In the genomic region with DNA sequence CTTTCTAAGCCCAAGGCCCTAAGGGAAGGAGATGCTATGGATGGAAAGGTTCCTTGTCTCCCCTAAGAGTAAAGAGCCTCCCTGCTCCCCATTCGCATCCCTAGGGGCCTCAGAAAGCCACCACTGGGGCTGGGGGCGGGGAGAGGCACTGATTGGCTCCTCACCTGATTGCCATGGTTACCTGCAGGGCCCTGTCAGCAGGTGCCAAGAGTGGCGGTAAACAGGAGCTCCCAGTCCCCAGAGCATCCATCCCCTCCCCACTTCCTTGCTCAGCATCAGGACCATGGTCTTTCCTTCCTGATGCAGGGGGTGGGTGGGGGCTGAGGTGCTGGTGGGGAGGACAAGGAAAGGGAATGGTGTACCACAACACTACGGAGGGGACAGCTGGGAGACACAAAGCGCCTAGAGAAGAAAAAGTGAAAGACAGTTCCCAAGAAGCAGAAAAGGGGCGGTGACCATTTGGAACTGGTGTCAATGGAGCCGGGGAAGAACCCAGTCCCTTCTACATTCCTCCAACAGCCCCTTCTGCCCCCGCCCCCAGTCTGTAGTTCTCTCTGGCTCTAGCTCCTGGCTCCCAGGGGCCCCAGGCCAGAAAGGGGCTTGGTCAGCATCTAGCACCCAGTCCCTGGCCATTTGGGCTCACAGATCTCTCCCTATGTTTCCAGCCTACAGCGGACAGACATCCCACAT, we compare ENCODE assay signal across 9 mouse cellular contexts. TPM values are rescaled to one million over a fixed set of nuclear protein-coding genes. Genes with fewer than 3 reads are reported as not detected.
DNase-seq lines count a peak whose midpoint lies in the region; ATAC-seq and TF ChIP-seq lines count a peak whose summit lies in the region.
"Had no signal": no experiment of that assay in that cellular context is flagged by ENCODE, and none has a peak within 500 bp of the region (broad histone marks: within the 10 kb centered on the region; RNA-seq: fewer than 3 reads in every experiment).

No protein-coding gene starts in this region.

- ATAC-seq in kidney, embryonic 15.5 days (replicated peaks; ENCODE audit: low FRiP score): no peak
- ATAC-seq in forebrain, postnatal 0 days: no peak
- ATAC-seq in midbrain, embryonic 12.5 days (ENCODE audit: low FRiP score, low read depth): no peak
- no peak for ATAC-seq in CD4-positive, CD25-positive, alpha-beta regulatory T cell, adult 4 months

- peak overlapping the region; percentile 31 for H3K4me2 ChIP-seq in kidney, embryonic 15.5 days
- peak overlapping the region; percentile 71 for H3K4me2 ChIP-seq in forebrain, postnatal 0 days (ENCODE audit: low read depth)
- H3K4me2 ChIP-seq in midbrain, embryonic 12.5 days (replicated peaks): peak overlapping the region; percentile 86
- H3K4me2 ChIP-seq: liver, embryonic 15.5 days had no signal

- H3K27ac ChIP-seq in kidney, embryonic 15.5 days: peak overlapping the region; percentile 34; the same call in 1 of the 2 replicates
- H3K27ac ChIP-seq in forebrain, postnatal 0 days (ENCODE audit: low read depth, low read length): peak overlapping the region; percentile 75
- H3K27ac ChIP-seq in midbrain, embryonic 12.5 days (replicated peaks): peak overlapping the region; percentile 71

- peaks cover 36% of the 10 kb centered on the region for H3K36me3 ChIP-seq in kidney, embryonic 15.5 days
- H3K36me3 ChIP-seq in forebrain, postnatal 0 days (ENCODE audit: insufficient read depth): peaks cover 24% of the 10 kb centered on the region
- peaks cover 25% of the 10 kb centered on the region for H3K36me3 ChIP-seq in midbrain, embryonic 12.5 days
- H3K36me3 ChIP-seq: liver, embryonic 15.5 days had no signal

- DNase-seq in kidney, postnatal 36 days: no peak
- peak; percentile 28 for DNase-seq in brain, embryonic 18.5 days (ENCODE audit: low read depth, low spot score)
- DNase-seq in forebrain, postnatal 0 days: peak; percentile 58
- no peak for DNase-seq in thymus, postnatal 10 days (ENCODE audit: low spot score in 2 of 2)
- DNase-seq in frontal cortex, postnatal 36 days (ENCODE audit: low spot score in 2 of 2): no peak

- H3K9me3 ChIP-seq in kidney, embryonic 15.5 days (replicated peaks): no peaks in the 10 kb centered on the region
- H3K9me3 ChIP-seq in forebrain, postnatal 0 days (ENCODE audit: low read length): no peaks in the 10 kb centered on the region
- H3K9me3 ChIP-seq in midbrain, embryonic 12.5 days: no peaks in the 10 kb centered on the region
- H3K9me3 ChIP-seq: liver, embryonic 15.5 days had no signal

- peaks cover 57% of the 10 kb centered on the region for H3K4me1 ChIP-seq in kidney, embryonic 15.5 days
- H3K4me1 ChIP-seq in forebrain, postnatal 0 days (ENCODE audit: insufficient read depth): peaks cover 27% of the 10 kb centered on the region
- peaks cover 50% of the 10 kb centered on the region for H3K4me1 ChIP-seq in midbrain, embryonic 12.5 days

- H3K4me3 ChIP-seq in kidney, embryonic 15.5 days (replicated peaks): no peak overlapping the region
- H3K4me3 ChIP-seq in forebrain, postnatal 0 days (ENCODE audit: low read depth, low read length): peak overlapping the region; percentile 25
- H3K4me3 ChIP-seq in midbrain, embryonic 12.5 days: peak overlapping the region; percentile 22
- H3K4me3 ChIP-seq: liver, embryonic 15.5 days had no signal

- WGBS in kidney, embryonic 15.5 days: 42% methylated on average over 9 of the region's 9 CpGs
- WGBS in forebrain, postnatal 0 days: 15% methylated on average over 8 of the region's 9 CpGs
- 37% methylated on average over 9 of the region's 9 CpGs for WGBS in midbrain, embryonic 12.5 days

- H3K9ac ChIP-seq in kidney, embryonic 15.5 days: no peak overlapping the region
- H3K9ac ChIP-seq in forebrain, postnatal 0 days: peak overlapping the region; percentile 35
- H3K9ac ChIP-seq in midbrain, embryonic 12.5 days (replicated peaks): peak overlapping the region; percentile 32; the same call in 1 of the 2 replicates
- H3K9ac ChIP-seq: liver, embryonic 15.5 days had no signal

- H3K27me3 ChIP-seq in kidney, embryonic 15.5 days: no peaks in the 10 kb centered on the region
- no peaks in the 10 kb centered on the region for H3K27me3 ChIP-seq in forebrain, postnatal 0 days (ENCODE audit: insufficient read depth, low read length)
- H3K27me3 ChIP-seq in midbrain, embryonic 12.5 days: no peaks in the 10 kb centered on the region

- no peak for TF ChIP-seq CTCF in forebrain, postnatal 0 days (IDR thresholded peaks at IDR 0.05; ENCODE audit: low read depth)

RNA-seq across cellular contexts. Expression of gene Pcgf2, which starts 4.4 kb away (rescaled TPM):
- polyA plus RNA-seq in kidney, embryonic 15.5 days (2015; fragmentation: Nextera tagmentation; extraction: Ambion mirVana): 13.2 and 16.6 TPM in 2 replicates
- total RNA-seq in forebrain, postnatal 0 days (2014; rRNA removed): 13.0 and 21.9 TPM in 2 replicates
- 10.0 and 12.6 TPM in 2 replicates for polyA plus RNA-seq in forebrain, postnatal 0 days (2015; fragmentation: Nextera tagmentation; extraction: Ambion mirVana)
- 16.5 and 20.0 TPM in 2 replicates for polyA plus RNA-seq in midbrain, embryonic 12.5 days (2016; fragmentation: Nextera tagmentation; extraction: Ambion mirVana)
- polyA plus RNA-seq in CD4-positive, CD25-positive, alpha-beta regulatory T cell, adult 4 months (2017; shearing (Covaris generic)): 1 to 10 TPM; 2.9 to 4.6 TPM

RNA-seq across cellular contexts. Expression of gene Psmb3, which starts 7.3 kb away (rescaled TPM):
- polyA plus RNA-seq in kidney, embryonic 15.5 days (2015; fragmentation: Nextera tagmentation; extraction: Ambion mirVana): 475 and 488 TPM in 2 replicates
- 322 and 350 TPM in 2 replicates for total RNA-seq in forebrain, postnatal 0 days (2014; rRNA removed)
- polyA plus RNA-seq in forebrain, postnatal 0 days (2015; fragmentation: Nextera tagmentation; extraction: Ambion mirVana): 499 and 621 TPM in 2 replicates
- polyA plus RNA-seq in midbrain, embryonic 12.5 days (2016; fragmentation: Nextera tagmentation; extraction: Ambion mirVana): 450 and 456 TPM in 2 replicates
- polyA plus RNA-seq in CD4-positive, CD25-positive, alpha-beta regulatory T cell, adult 4 months (2017; shearing (Covaris generic)): 100 to 1,000 TPM; 453 to 558 TPM

RNA-seq across cellular contexts. Expression of gene Cisd3, which starts 10.2 kb away (rescaled TPM):
- 41.2 and 42.7 TPM in 2 replicates for polyA plus RNA-seq in kidney, embryonic 15.5 days (2015; fragmentation: Nextera tagmentation; extraction: Ambion mirVana)
- 14.4 and 15.5 TPM in 2 replicates for total RNA-seq in forebrain, postnatal 0 days (2014; rRNA removed)
- polyA plus RNA-seq in forebrain, postnatal 0 days (2015; fragmentation: Nextera tagmentation; extraction: Ambion mirVana): 27.2 and 27.8 TPM in 2 replicates
- 12.4 and 13.5 TPM in 2 replicates for polyA plus RNA-seq in midbrain, embryonic 12.5 days (2016; fragmentation: Nextera tagmentation; extraction: Ambion mirVana)
- 10 to 100 TPM; 63.5 to 80.3 TPM for polyA plus RNA-seq in CD4-positive, CD25-positive, alpha-beta regulatory T cell, adult 4 months (2017; shearing (Covaris generic))

RNA-seq across cellular contexts. Expression of gene Mllt6, which starts 32.6 kb away (rescaled TPM):
- 2.8 and 3.9 TPM in 2 replicates for polyA plus RNA-seq in kidney, embryonic 15.5 days (2015; fragmentation: Nextera tagmentation; extraction: Ambion mirVana)
- 42.2 and 48.1 TPM in 2 replicates for total RNA-seq in forebrain, postnatal 0 days (2014; rRNA removed)
- 1.7 TPM in 2 replicates for polyA plus RNA-seq in forebrain, postnatal 0 days (2015; fragmentation: Nextera tagmentation; extraction: Ambion mirVana)
- 3.0 and 3.2 TPM in 2 replicates for polyA plus RNA-seq in midbrain, embryonic 12.5 days (2016; fragmentation: Nextera tagmentation; extraction: Ambion mirVana)
- polyA plus RNA-seq in CD4-positive, CD25-positive, alpha-beta regulatory T cell, adult 4 months (2017; shearing (Covaris generic)): 10 to 100 TPM in 1 of 2 experiments, 1 to 10 TPM in 1; 8.0 to 14.1 TPM

RNA-seq across cellular contexts. Expression of gene Pip4k2b, which starts 48.6 kb away (rescaled TPM):
- polyA plus RNA-seq in kidney, embryonic 15.5 days (2015; fragmentation: Nextera tagmentation; extraction: Ambion mirVana): 1.8 and 1.9 TPM in 2 replicates
- total RNA-seq in forebrain, postnatal 0 days (2014; rRNA removed): 131 and 146 TPM in 2 replicates
- polyA plus RNA-seq in forebrain, postnatal 0 days (2015; fragmentation: Nextera tagmentation; extraction: Ambion mirVana): 4.2 and 4.6 TPM in 2 replicates
- polyA plus RNA-seq in midbrain, embryonic 12.5 days (2016; fragmentation: Nextera tagmentation; extraction: Ambion mirVana): 2.7 and 3.3 TPM in 2 replicates
- polyA plus RNA-seq in CD4-positive, CD25-positive, alpha-beta regulatory T cell, adult 4 months (2017; shearing (Covaris generic)): 1 to 10 TPM; 1.4 to 2.2 TPM

Comparison
In these comparisons a context has a peak if more than half of its experiments do, and no peak if none do; other contexts are left out.
1. H3K4me2 ChIP-seq: peak in every context shown above with its lines; median percentile 86 in midbrain, embryonic 12.5 days; 71 in forebrain, postnatal 0 days; 31 in kidney, embryonic 15.5 days.
2. DNase-seq: peak in brain, embryonic 18.5 days (single experiment) and forebrain, postnatal 0 days (single experiment); none in kidney, postnatal 36 days (0 of 2), thymus, postnatal 10 days (0 of 2) and frontal cortex, postnatal 36 days (0 of 2).
3. Peak in every context shown above with its lines, with median percentiles within 50 percentile points of each other: H3K27ac ChIP-seq.